Mouse (Mus musculus) spleen, adult 18-20 months (tissue): Measurements from ENCODE around the gene Kbtbd6.
A peak's percentile ranks its signal among the peaks of the same experiment; 100 is the strongest.
"Not testable (repeated sequence)": the region's sequence is repeated elsewhere in the genome, so short reads cannot be mapped to it uniquely, and the experiment has no call there.

ENCODE experiments used
- DNase-seq, 2 experiments: peaks; one replicate each; pipeline ENCODE4 v3.0.0; 2022; ENCODE audit warnings: mixed read lengths in 2 of 2

The Kbtbd6 gene

GRCm38 (mm10) chr14:79451681-79452590 is at the start of gene Kbtbd6:
Gene Kbtbd6, plus strand, starts transcription at chr14:79451835.
- DNase-seq = peak; percentile 48 to 66

- DNase-seq = no peak
These were observed 44.0 kb upstream of the Kbtbd6 start for GRCm38 (mm10) chr14:79407641-79408040.

- DNase-seq = no peak
These were observed 42.3 kb upstream of the Kbtbd6 start for GRCm38 (mm10) chr14:79409278-79409830.

- DNase-seq = no peak
These were observed 41.0 kb upstream of the Kbtbd6 start for GRCm38 (mm10) chr14:79410662-79411061.

GRCm38 (mm10) chr14:79413121-79413520 is 38.5 kb upstream of the Kbtbd6 start:
- no peak for DNase-seq

GRCm38 (mm10) chr14:79420083-79420685 is 31.5 kb upstream of the Kbtbd6 start:
- DNase-seq = no peak

- DNase-seq = peak; percentile 86 to 92
These were observed 25.5 kb upstream of the Kbtbd6 start, which contains the start of gene Kbtbd7 for GRCm38 (mm10) chr14:79425979-79426729. Gene Kbtbd7, plus strand, starts transcription at chr14:79426511.

GRCm38 (mm10) chr14:79426730-79427365 is 24.8 kb upstream of the Kbtbd6 start:
- DNase-seq = peak in 1 of 2 experiments; percentile 11

- DNase-seq = no peak
These were observed 17.6 kb upstream of the Kbtbd6 start for GRCm38 (mm10) chr14:79434068-79434467.

- no peak for DNase-seq
These were observed 11.0 kb upstream of the Kbtbd6 start for GRCm38 (mm10) chr14:79440655-79441054.

GRCm38 (mm10) chr14:79441441-79441840 is 10.2 kb upstream of the Kbtbd6 start:
- DNase-seq = no peak

GRCm38 (mm10) chr14:79444601-79445000 is 7.0 kb upstream of the Kbtbd6 start:
- no peak for DNase-seq

- DNase-seq = no peak
These were observed 6.5 kb upstream of the Kbtbd6 start for GRCm38 (mm10) chr14:79445055-79445620.

- not testable (repeated sequence) for DNase-seq
These were observed 928 bp downstream of the Kbtbd6 start for GRCm38 (mm10) chr14:79452591-79452934.

- no peak for DNase-seq
These were observed 8.8 kb downstream of the Kbtbd6 start for GRCm38 (mm10) chr14:79460401-79460800.

- no peak for DNase-seq
These were observed 9.4 kb downstream of the Kbtbd6 start for GRCm38 (mm10) chr14:79460988-79461387.

- no peak for DNase-seq
These were observed 14.0 kb downstream of the Kbtbd6 start for GRCm38 (mm10) chr14:79465623-79466022.

GRCm38 (mm10) chr14:79467621-79468020 is 16.0 kb downstream of the Kbtbd6 start:
- peak in 1 of 2 experiments; percentile 63 for DNase-seq

GRCm38 (mm10) chr14:79473384-79473783 is 21.7 kb downstream of the Kbtbd6 start:
- no peak for DNase-seq

- DNase-seq = peak; percentile 92 to 97
These were observed 29.1 kb downstream of the Kbtbd6 start, which contains the start of gene Elf1 for GRCm38 (mm10) chr14:79480624-79481338. Gene Elf1, plus strand, starts transcription at chr14:79481194.
